Mouse (Mus musculus) gastrocnemius, postnatal 10 days (tissue): ENCODE results near the gene Scn8a. TPM values are rescaled to one million over a fixed set of nuclear protein-coding genes. Genes with fewer than 3 reads are reported as not detected.

Source experiments
- DNase-seq: peaks from one replicate; pipeline ENCODE4 v3.0.0; 2021; ENCODE audit warnings: mixed read lengths
- total RNA-seq, 2 experiments: library from RNA; stranded (reverse); gene quantifications; 2 replicates each; pipeline ENCODE4 v1.2.3; 2021

The Scn8a gene
- total RNA-seq, 2 experiments from 2014 or later: 0.72 to 0.92 TPM

DNA sequence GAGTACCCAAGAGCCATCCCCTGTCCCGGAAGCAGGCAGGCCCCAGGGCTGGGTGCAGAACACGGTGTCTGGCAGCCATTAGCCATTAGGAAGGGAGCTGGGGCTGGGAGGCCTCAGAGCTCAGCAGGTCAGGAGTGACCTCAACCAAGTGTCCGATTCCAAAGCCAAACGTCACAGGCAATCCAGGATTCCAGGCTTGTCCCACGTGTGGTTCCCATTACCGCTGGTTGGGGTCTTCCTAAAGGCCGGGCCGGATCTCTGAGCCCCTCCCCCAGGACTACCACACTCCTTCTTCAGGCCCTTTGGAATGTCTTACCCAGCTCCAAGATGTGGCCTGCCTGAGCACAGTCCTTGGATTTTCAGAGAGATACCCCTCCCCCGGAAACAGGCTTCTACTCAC, 225.3 kb downstream of the Scn8a start:
- DNase-seq: no peak

DNA sequence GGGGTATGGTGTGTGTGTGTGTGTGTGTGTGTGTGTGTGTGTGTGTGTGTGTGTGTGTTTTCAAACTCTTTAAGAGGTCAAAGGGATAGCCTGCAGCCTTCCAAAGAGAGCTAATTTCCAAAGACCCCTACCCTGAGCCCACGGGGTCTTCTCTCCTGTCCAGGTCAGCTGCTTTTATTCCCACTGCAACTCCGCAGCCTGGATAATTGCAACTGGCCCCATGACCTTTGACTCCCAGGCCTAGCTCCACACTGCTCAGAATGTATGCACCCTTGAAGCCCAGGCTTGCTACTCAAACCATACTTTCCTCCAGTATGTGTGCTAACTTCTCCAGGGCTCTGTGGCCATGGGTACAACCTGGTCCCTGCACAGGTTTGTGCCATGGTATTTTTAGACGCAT, 225.7 kb downstream of the Scn8a start:
- DNase-seq: no peak

Other genes with a start within 250 kb of the Scn8a start
- gene Smagp, start 232.9 kb upstream of the Scn8a start, total RNA-seq: 1 to 10 TPM; 6.5 to 8.6 TPM
- gene Bin2, start 200.3 kb upstream of the Scn8a start, total RNA-seq: 1 to 10 TPM in 1 of 2 experiments, under 1 TPM in 1; 0.59 to 2.0 TPM
- 1 to 10 TPM in 1 of 2 experiments, not detected in 1; 1.2 TPM for gene Cela1, start 181.9 kb upstream of the Scn8a start, total RNA-seq
- gene Galnt6, start 140.5 kb upstream of the Scn8a start, total RNA-seq: 1 to 10 TPM in 1 of 2 experiments, under 1 TPM in 1; 0.23 to 1.6 TPM
- 1 to 10 TPM; 1.7 to 2.4 TPM for gene Slc4a8, start 108.1 kb upstream of the Scn8a start, total RNA-seq
- not detected for gene Gm47841, start 177.5 kb downstream of the Scn8a start, total RNA-seq
- 1 to 10 TPM; 1.9 to 3.4 TPM for gene Fignl2, start 208.7 kb downstream of the Scn8a start, total RNA-seq
- gene Ankrd33, start 245.9 kb downstream of the Scn8a start, total RNA-seq: not detected